Mouse (Mus musculus) kidney, adult 2 months (tissue): Measurements from ENCODE around the gene Gucy1b2.

ENCODE experiments used
- CTCF ChIP-seq: fragments of 200-500 bp; conservative IDR thresholded peaks from 2 replicates; pipeline ENCODE4 v1.5.1; 2011; ENCODE audit warnings: low read depth, mild to moderate bottlenecking, control low read depth, low read length, moderate library complexity, mixed read lengths; ENCODE audit not compliant: insufficient read depth, insufficient read length
- POLR2A ChIP-seq: fragments of 200-500 bp; IDR thresholded peaks from one replicate; pipeline ENCODE4 v1.6.1; 2011; ENCODE audit warnings: low read depth, low read length, control low read depth

GRCm38 (mm10) chr14:62347103-62347502 is 109.0 kb downstream of the Gucy1b2 start:
- TF ChIP-seq CTCF (no peak), POLR2A (no peak)
